Mouse (Mus musculus) layer of hippocampus, adult 18-20 months (tissue): Measurements from ENCODE around the gene Olfr295. TPM values are rescaled to one million over a fixed set of nuclear protein-coding genes. Genes with fewer than 3 reads are reported as not detected.

Experiments
- DNase-seq, 2 experiments: peaks; one replicate each; pipeline ENCODE4 v3.0.0; 2022; ENCODE audit warnings: low spot score in 2 of 2
- long read RNA-seq: library from polyadenylated mRNA; stranded (forward); transcript quantifications from one replicate; pipeline ENCODE4 v2.0.0, GENCODE M21; 2021
- total RNA-seq, 2 experiments: library from RNA; stranded (reverse); gene quantifications; 2 replicates each; pipeline ENCODE4 v1.2.3; 2021

Gene Olfr295
- total RNA-seq: not detected
- long read RNA-seq: 0 reads

- DNase-seq: no peak
Observed at GRCm38 (mm10) chr7:86583562-86583961, at the start of gene Olfr295. TSS of gene Olfr295 (plus strand) at chr7:86583862.

DNA sequence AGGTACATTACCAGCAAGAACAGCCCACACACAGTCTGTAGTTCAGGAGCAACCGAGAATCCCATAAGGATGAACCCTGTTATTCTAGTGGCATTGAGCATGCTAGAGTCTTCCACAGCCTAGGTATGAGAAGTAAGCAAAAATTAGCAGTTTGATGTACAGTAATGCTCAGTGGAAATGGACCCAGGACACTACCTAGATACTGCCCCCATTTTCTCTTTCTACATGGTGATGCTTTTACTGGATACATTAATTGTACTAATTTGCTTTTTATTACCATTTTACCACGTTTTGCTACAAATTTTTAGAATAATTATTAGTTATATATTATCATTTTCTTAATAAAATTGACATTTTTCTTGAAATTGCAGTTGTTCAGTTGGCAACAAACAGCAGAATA lies 32.9 kb downstream of the Olfr295 start, which contains the start of gene Olfr294:
TSS of gene Olfr294 (minus strand) at position 101 of the 400 bp plus-strand sequence.
- no peak for DNase-seq

Other genes with a start within 250 kb of the Olfr295 start
- gene Olfr307, start 246.3 kb upstream of the Olfr295 start, total RNA-seq: not detected
- gene Olfr305, start 216.9 kb upstream of the Olfr295 start, total RNA-seq: not detected
- gene Olfr304, start 197.2 kb upstream of the Olfr295 start, total RNA-seq: not detected
- gene Olfr303, start 186.1 kb upstream of the Olfr295 start, total RNA-seq: not detected
- gene Olfr301, start 180.0 kb upstream of the Olfr295 start, total RNA-seq: not detected
- not detected for gene Olfr299, start 123.9 kb upstream of the Olfr295 start, total RNA-seq
- not detected for gene Olfr298, start 91.4 kb upstream of the Olfr295 start, total RNA-seq
- gene Olfr297, start 63.9 kb upstream of the Olfr295 start, total RNA-seq: not detected
- not detected for gene Olfr294, start 32.8 kb downstream of the Olfr295 start, total RNA-seq
- not detected for gene Olfr293, start 65.2 kb downstream of the Olfr295 start, total RNA-seq
- gene Olfr292, start 104.5 kb downstream of the Olfr295 start, total RNA-seq: not detected
- gene Folh1, start 192.1 kb downstream of the Olfr295 start, total RNA-seq: 10 to 100 TPM; 10.2 to 11.1 TPM
- not detected for gene Vmn2r77, start 211.2 kb downstream of the Olfr295 start, total RNA-seq